Mouse (Mus musculus) limb, embryonic 14.5 days (tissue): ENCODE data around the gene Fjx1. TPM values are rescaled to one million over a fixed set of nuclear protein-coding genes. Genes with fewer than 3 reads are reported as not detected.

Experiments used
- ATAC-seq: fragments of 200-750 bp; cut with Nextera tagmentation; 2 replicates; pipeline ENCODE4 v1.8.0; 2017; ENCODE audit warnings: low read depth, moderate number of reproducible peaks, moderate TSS enrichment; ENCODE audit not compliant: low FRiP score
- DNase-seq: peaks from one replicate; pipeline ENCODE4 v3.0.0-alpha.2; 2015; ENCODE audit warnings: low spot score
- H3K27ac ChIP-seq: fragments of 300-500 bp; sonication (generic); replicated peaks from 2 replicates; pipeline ENCODE4 v1.5.1; 2014; ENCODE audit warnings: low read depth, mild to moderate bottlenecking, low read length, moderate library complexity, mixed read lengths
- H3K27me3 ChIP-seq: fragments of 300-500 bp; sonication (generic); 2 replicates; pipeline ENCODE4 v1.6.1; 2014; ENCODE audit warnings: low read length, mixed read lengths; ENCODE audit not compliant: control insufficient read depth, insufficient read depth
- H3K36me3 ChIP-seq: fragments of 300-500 bp; sonication (generic); 2 replicates; pipeline ENCODE4 v1.6.1; 2014; ENCODE audit warnings: mild to moderate bottlenecking, low read length, moderate library complexity, mixed read lengths; ENCODE audit not compliant: control insufficient read depth, insufficient read depth
- H3K4me1 ChIP-seq: fragments of 300-500 bp; sonication (generic); 2 replicates; pipeline ENCODE4 v1.6.1; 2014; ENCODE audit warnings: antibody characterized with exemption, low read length, mixed read lengths; ENCODE audit not compliant: control insufficient read depth, insufficient read depth
- H3K4me2 ChIP-seq: fragments of 300-500 bp; sonication (generic); replicated peaks from 2 replicates; pipeline ENCODE4 v1.6.1; 2014; ENCODE audit warnings: low read depth, mild to moderate bottlenecking, low read length, moderate library complexity; ENCODE audit not compliant: severe bottlenecking
- H3K4me3 ChIP-seq: fragments of 300-500 bp; sonication (generic); replicated peaks from 2 replicates; pipeline ENCODE4 v1.5.1; 2014; ENCODE audit warnings: low read length
- H3K9ac ChIP-seq: fragments of 300-500 bp; sonication (generic); 2 replicates; pipeline ENCODE4 v1.6.1; 2014; ENCODE audit warnings: mild to moderate bottlenecking, low read depth, low read length, moderate library complexity; ENCODE audit not compliant: severe bottlenecking
- H3K9me3 ChIP-seq: fragments of 300-500 bp; sonication (generic); 2 replicates; pipeline ENCODE4 v1.6.1; 2016; ENCODE audit warnings: low read length; ENCODE audit not compliant: control insufficient read depth
- POLR2A ChIP-seq: fragments of 200-500 bp; IDR thresholded peaks from 2 replicates; pipeline ENCODE4 v1.8.0; 2012; ENCODE audit warnings: inconsistent platforms, mild to moderate bottlenecking, moderate library complexity, borderline replicate concordance; ENCODE audit not compliant: insufficient read depth, insufficient read length; ENCODE audit errors: extremely low read depth
- WGBS: fragments of 180-500 bp; shearing (Covaris S2); extraction: QIAGEN DNeasy Blood & Tissue Kit; methylation state at CpG from one replicate; pipeline ENCODE4 v1.1.7; 2014; 5-methylcytosine and 5-hydroxymethylcytosine counted together
- polyA plus RNA-seq, 2 experiments: library from polyadenylated mRNA; depleted of rRNA in 1 of 2; stranded (reverse) in 1 of 2; unstranded in 1 of 2; fragments of >200 nt; fragmentation: Nextera tagmentation in 1 of 2; extraction: Ambion mirVana in 1 of 2; gene quantifications; 2 replicates each; pipeline versions ENCODE4 v1.2.1 to v1.2.3; 2012 to 2014

Gene Fjx1
- polyA plus RNA-seq, 2 experiments: 25.5 to 38.8 TPM

DNA sequence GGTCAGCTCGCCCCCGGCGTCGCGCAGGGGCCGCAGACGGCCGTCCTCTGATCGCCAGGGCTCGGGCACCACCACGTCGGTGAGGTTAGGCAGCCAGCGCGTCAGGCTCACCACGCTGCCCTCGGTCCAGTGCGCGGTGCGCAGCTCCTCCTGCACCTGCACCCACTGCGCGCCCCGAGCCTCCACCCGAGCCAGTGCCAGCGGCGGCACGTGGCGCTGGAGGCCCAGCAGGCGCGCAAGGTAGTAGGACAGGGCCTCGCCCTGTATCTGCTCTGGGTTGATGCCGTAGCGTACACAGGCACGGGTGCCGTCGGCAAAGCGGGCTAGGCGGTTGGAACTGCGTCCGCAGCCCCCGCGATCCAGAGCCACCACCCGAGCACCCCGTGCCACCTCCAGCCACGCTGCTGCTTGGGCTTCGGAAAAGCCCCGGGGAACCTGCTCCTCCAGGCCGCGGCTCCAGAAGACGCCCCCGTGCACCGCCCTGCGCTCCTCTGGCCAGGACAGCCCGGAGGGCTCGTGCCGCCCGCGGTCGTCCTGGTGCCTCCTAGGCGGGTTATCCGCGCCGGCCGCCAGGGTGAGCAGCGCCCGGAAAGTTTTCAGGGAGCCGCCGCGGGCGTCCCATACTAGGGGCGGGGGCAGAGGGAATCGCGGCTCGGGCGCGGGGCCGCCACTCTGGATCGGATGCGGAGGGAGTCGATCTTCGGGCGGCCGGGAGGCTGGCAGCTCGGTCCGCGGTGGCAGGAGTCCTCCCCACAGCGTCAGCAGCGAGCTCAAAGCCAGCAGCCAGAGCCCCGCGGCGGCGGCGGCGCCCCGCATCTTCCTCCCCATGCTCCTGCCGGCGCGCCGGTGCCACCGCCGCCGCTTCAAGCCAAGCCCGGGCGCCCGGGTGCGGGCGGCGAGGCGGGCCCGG is 1.3 kb downstream of the Fjx1 start:
- H3K4me1 ChIP-seq: peaks cover 16% of the 10 kb centered on the region; the same call in 1 of the 2 replicates
- DNase-seq (peak; percentile 31), ATAC-seq (peak; percentile 38)
- 2% methylated on average over 70 of the region's 109 CpGs for WGBS
- no peaks in the 10 kb centered on the region for H3K9me3 ChIP-seq
- no peaks in the 10 kb centered on the region for H3K27me3 ChIP-seq
- H3K9ac ChIP-seq: peak overlapping the region; percentile 85
- H3K27ac ChIP-seq: peak overlapping the region; percentile 88
- TF ChIP-seq POLR2A: no peak
- H3K4me3 ChIP-seq: peak overlapping the region; percentile 73
- H3K36me3 ChIP-seq: no peaks in the 10 kb centered on the region
- H3K4me2 ChIP-seq: peak overlapping the region; percentile 95

DNA sequence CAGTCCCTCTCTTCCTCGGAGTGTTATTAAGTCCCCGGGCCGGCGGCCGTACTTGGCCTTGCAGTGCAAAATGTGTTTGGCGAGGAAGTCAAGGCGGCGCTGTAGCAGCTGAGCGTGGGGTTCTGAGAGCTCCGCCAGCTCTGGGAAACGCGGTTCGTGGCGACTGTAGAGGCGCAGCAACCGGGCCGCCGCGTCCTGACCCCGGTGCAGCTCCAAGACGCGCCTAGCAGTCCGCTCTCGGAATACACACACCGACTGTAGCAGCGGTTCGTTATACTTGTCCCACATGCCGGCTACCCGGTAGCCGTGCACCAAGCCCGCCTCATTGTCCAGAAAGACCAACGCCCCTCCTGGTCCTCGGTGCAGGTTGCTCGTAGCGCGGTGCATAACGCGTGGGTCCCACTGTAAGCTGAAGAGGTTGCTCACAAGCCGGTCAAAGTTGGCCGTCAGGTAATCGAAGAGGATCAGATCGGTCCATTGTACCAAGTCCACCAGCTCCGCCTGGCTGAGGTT is 2.0 kb downstream of the Fjx1 start:
- peaks cover 16% of the 10 kb centered on the region; the same call in 1 of the 2 replicates for H3K4me1 ChIP-seq
- H3K4me2 ChIP-seq: peak overlapping the region; percentile 95
- under 1% methylated on average over 43 of the region's 43 CpGs for WGBS
- no peak for TF ChIP-seq POLR2A
- peak overlapping the region; percentile 73 for H3K4me3 ChIP-seq
- H3K27me3 ChIP-seq: no peaks in the 10 kb centered on the region
- peak; percentile 63 for DNase-seq
- ATAC-seq: no peak
- H3K27ac ChIP-seq: peak overlapping the region; percentile 88; the same call in 1 of the 2 replicates
- no peaks in the 10 kb centered on the region for H3K9me3 ChIP-seq
- H3K36me3 ChIP-seq: no peaks in the 10 kb centered on the region
- peak overlapping the region; percentile 85 for H3K9ac ChIP-seq

DNA sequence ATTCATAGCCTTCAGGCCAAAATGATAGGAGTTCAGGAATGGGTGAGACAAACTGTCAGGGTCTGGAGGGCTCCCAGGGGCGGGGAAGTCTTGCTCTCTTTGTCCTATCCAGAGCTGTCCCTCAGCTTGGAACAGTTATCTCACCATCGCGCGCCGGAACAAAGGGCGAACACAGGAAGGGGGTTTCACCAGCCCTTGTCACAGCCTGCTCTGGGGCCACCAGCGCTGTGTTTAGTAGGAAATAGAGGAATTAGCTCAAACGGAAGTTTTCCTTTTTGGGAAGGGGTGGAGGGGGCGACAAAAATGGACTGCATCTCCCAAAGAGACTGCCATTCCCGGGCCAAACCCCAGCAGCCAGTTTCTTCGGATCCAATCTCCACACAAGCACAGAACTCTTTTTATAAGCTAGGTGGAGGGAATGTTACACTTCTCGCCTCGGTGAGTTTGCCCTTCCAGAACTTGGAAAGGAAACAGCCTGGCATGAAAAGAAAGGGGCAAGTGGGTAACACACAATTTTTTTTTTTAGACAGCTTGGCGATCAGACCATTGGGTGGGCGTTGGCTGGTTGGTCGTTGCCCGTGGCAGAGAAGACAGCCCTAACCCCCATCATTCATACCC is 2.6 kb downstream of the Fjx1 start:
- no peak for TF ChIP-seq POLR2A
- WGBS: 0% methylated on average over 17 of the region's 17 CpGs
- no peak for ATAC-seq

DNA sequence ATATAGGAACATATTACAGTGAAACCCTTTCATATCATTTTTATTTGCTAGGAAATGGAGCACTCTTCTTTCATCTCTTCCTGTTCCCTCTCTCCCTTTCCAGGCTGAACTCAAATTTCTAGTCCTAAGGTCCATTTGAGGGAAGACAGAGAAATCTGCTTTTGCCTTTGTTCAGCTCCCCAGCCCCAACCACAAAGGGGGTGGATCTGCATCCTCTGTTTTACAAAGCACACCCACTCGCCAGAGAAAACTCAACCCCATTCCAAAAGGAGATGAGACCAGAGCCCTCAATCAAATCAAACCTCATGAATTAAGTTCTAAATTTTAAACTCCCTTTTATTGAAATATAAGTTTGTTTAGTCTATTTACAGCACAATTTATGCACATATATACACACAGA is 3.2 kb downstream of the Fjx1 start:
- no peak for TF ChIP-seq POLR2A
- peak overlapping the region; percentile 73; the same call in 1 of the 2 replicates for H3K4me3 ChIP-seq
- no peak overlapping the region for H3K27ac ChIP-seq
- 15% methylated on average over 1 of the region's 1 CpGs for WGBS
- H3K4me1 ChIP-seq: peaks cover 18% of the 10 kb centered on the region; the same call in 1 of the 2 replicates
- H3K27me3 ChIP-seq: no peaks in the 10 kb centered on the region
- DNase-seq (no peak), ATAC-seq (no peak)
- no peak overlapping the region for H3K9ac ChIP-seq
- H3K4me2 ChIP-seq: peak overlapping the region; percentile 95
- H3K9me3 ChIP-seq: no peaks in the 10 kb centered on the region
- no peaks in the 10 kb centered on the region for H3K36me3 ChIP-seq

More for the DNA sequence above, 2.6 kb downstream of the Fjx1 start:
- Histone ChIP-seq H3K4me1 (peaks cover 18% of the 10 kb centered on the region; the same call in 1 of the 2 replicates), H3K4me3 (peak overlapping the region; percentile 73), H3K27me3 (no peaks in the 10 kb centered on the region), H3K36me3 (no peaks in the 10 kb centered on the region), H3K9me3 (no peaks in the 10 kb centered on the region), H3K4me2 (peak overlapping the region; percentile 95), H3K9ac (peak overlapping the region; percentile 85), H3K27ac (peak overlapping the region; percentile 88; the same call in 1 of the 2 replicates)
- peak; percentile 29 for DNase-seq

DNA sequence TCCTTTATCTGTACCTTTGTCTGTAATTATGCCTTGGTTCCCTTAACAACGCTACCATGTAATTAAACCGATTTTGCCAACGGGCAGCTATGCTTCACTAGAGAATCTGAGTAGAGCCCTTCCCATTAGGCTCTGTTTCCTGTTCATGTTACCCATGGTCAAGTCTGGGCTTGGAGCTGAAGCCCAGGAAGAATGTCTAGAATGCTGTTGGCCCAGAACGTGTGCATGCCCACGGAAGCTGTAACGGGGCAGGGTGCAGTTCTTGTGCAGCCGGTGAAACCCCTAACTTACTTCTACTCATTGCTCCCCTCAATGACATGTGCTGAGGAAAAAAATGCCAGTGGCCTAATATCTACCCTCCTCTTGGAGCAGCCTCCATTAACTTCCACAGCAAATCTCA is 4.5 kb downstream of the Fjx1 start:
- Histone ChIP-seq H3K4me1 (peaks cover 18% of the 10 kb centered on the region; the same call in 1 of the 2 replicates), H3K27ac (no peak overlapping the region), H3K9ac (no peak overlapping the region), H3K4me2 (no peak overlapping the region), H3K36me3 (no peaks in the 10 kb centered on the region), H3K9me3 (no peaks in the 10 kb centered on the region), H3K4me3 (no peak overlapping the region), H3K27me3 (no peaks in the 10 kb centered on the region)
- DNase-seq (no peak), ATAC-seq (no peak)
- 60% methylated on average over 7 of the region's 7 CpGs for WGBS
- no peak for TF ChIP-seq POLR2A
